Mouse (Mus musculus): ENCODE measurements around the gene Fbxl18.
A peak's percentile ranks its signal among the peaks of the same experiment; 100 is the strongest.

The Fbxl18 gene

GRCm38 (mm10) chr5:142823096-142824062 lies 71.8 kb downstream of the Fbxl18 start:
- DNase-seq (ENCODE audit: low spot score in 2 of 2), result peak; percentile 88 to 90

GRCm38 (mm10) chr5:142822286-142823095 lies 72.7 kb downstream of the Fbxl18 start:
- peak; percentile 38 to 52 for DNase-seq (ENCODE audit: low spot score in 2 of 2)

- no peak for DNase-seq (ENCODE audit: low spot score in 2 of 2)
Measured at GRCm38 (mm10) chr5:142821974-142822285, 73.3 kb downstream of the Fbxl18 start.

- DNase-seq (ENCODE audit: low spot score in 2 of 2), result peak; percentile 93 to 94
Measured at GRCm38 (mm10) chr5:142821266-142821973, 73.8 kb downstream of the Fbxl18 start.

- peak; percentile 72 to 77 for DNase-seq (ENCODE audit: low spot score in 2 of 2)
Measured at GRCm38 (mm10) chr5:142820276-142821265, 74.7 kb downstream of the Fbxl18 start.

- DNase-seq (ENCODE audit: low spot score in 2 of 2), result peak; percentile 72 to 73
Measured at GRCm38 (mm10) chr5:142819385-142820275, 75.6 kb downstream of the Fbxl18 start.

GRCm38 (mm10) chr5:142818435-142819360 lies 76.5 kb downstream of the Fbxl18 start:
- DNase-seq (ENCODE audit: low spot score in 2 of 2), result peak; percentile 81

GRCm38 (mm10) chr5:142817524-142818434 lies 77.4 kb downstream of the Fbxl18 start, which contains the start of gene Tnrc18:
TSS of gene Tnrc18 (minus strand) at chr5:142817662.
- DNase-seq (ENCODE audit: low spot score in 2 of 2), result peak; percentile 99 to 100
